Mouse (Mus musculus): ENCODE data around the gene Ahdc1.

DNA sequence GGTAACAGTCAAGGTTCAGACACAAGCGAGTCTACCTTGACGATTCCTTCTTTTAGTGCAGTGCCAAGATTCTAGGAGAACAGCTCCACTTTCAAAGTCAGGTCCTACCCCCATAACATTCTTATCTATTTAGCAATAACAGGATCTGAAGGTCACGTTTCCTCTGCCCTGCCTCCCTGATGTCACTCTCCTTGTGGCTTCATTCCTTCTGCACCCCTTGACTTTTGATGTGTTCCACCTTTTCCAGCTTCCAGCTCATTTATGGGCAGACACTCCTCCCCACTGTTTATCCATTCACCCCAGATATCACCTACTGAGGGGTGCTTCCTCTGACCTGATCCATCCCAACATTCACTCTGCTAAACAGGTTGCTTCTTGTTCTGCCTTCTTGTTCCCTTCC, 116.0 kb downstream of the Ahdc1 start:
- TF ChIP-seq CTCF (IDR thresholded peaks at IDR 0.05; ENCODE audit: low read depth, low read length) (no peak), GATA1 (IDR thresholded peaks at IDR 0.05; ENCODE audit: borderline replicate concordance, low read length) (no peak)

Measured in G1E (cell line).